2 mouse cellular contexts compared by ENCODE assay signal in the genomic region with DNA sequence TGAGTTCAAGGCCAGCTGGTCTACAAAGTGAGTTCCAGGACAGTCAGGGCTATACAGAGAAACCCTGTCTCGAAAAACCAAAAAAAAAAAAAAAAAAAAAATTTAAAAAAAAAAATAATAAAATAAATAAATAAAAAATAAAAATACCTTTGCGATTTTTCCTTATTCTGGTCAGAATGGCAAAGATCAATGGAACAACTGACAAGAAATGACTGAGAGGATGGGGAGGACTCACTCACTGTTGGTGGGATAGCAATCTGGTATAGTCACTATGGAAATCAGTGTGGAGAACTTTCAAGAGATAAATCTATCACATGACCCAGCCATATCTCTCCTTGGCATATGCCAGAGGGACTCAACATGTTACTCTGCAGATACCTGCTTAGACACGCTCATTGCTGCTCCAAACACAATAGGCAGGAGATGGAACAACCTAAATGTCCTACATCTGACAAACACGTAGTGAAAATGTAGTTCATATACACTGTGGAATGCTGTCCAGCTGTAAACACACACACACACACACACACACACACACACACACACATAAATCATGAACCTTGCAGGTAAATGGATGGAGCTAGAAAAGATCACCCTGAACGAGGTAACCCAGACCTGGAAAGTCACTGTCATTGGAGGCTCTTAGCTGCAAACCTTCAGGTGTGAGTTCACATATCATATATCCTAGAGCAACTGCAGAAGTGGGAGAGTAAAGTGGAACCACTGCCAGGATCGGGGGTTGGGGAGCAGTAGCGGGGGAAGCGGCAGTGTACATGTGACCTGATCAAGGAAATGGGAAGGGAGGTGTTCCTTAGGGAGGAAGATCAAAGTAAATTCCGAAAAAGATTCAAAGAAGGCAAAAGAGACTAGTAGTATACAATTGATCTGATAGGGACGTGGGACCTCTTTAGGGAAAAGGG.
TF ChIP-seq lines count a peak whose summit lies in the region.

No protein-coding gene starts in this region.

TF ChIP-seq in ES-E14, 5 proteins besides CTCF, POLR2A, EP300 and RAD21:
- TF ChIP-seq ZC3H11A (IDR thresholded peaks at IDR 0.05; ENCODE audit: borderline replicate concordance, low read depth, low read length), result no peak
- TF ChIP-seq ZNF384 (IDR thresholded peaks at IDR 0.05; ENCODE audit: low read depth, low read length), result peak; percentile 51
- no peak for TF ChIP-seq HCFC1 (IDR thresholded peaks at IDR 0.05; ENCODE audit: borderline replicate concordance, insufficient read depth, low read length)
- TF ChIP-seq CHD2 (IDR thresholded peaks at IDR 0.05; ENCODE audit: low read depth, low read length), result no peak

TF ChIP-seq in MEL, 35 proteins besides CTCF, POLR2A, EP300 and RAD21:
- TF ChIP-seq USF1 (IDR thresholded peaks at IDR 0.05; ENCODE audit: low read depth, low read length) (peak; percentile 90), MAZ (IDR thresholded peaks at IDR 0.05; ENCODE audit: low read depth, low read length) (0 out of 2 replicates have a peak, but pooled peaks have one; percentile 1), JUND (IDR thresholded peaks at IDR 0.05; ENCODE audit: low read depth, low read length) (no peak), ZC3H11A (IDR thresholded peaks at IDR 0.05; ENCODE audit: low read depth, low read length) (no peak), GABPA (IDR thresholded peaks at IDR 0.05; ENCODE audit: low read depth, low read length) (no peak), ZNF384 (IDR thresholded peaks at IDR 0.05; ENCODE audit: low read depth, low read length) (peak; percentile 68), MYC (IDR thresholded peaks at IDR 0.05; ENCODE audit: low read depth, low read length) (no peak), TCF12 (IDR thresholded peaks at IDR 0.05; ENCODE audit: low read depth, low read length) (peak; percentile 83), BHLHE40 (IDR thresholded peaks at IDR 0.05; ENCODE audit: borderline replicate concordance, low read depth, low read length) (peak; percentile 83; the same call in 1 of the 2 replicates), MYB (IDR thresholded peaks at IDR 0.05; ENCODE audit: low read depth, low read length) (no peak), ELF1 (IDR thresholded peaks at IDR 0.05; ENCODE audit: low read depth, low read length) (no peak), CHD2 (IDR thresholded peaks at IDR 0.05; ENCODE audit: low read length) (no peak), GATA1 (IDR thresholded peaks at IDR 0.05; ENCODE audit: low read depth, low read length) (peak; percentile 79), TAL1 (IDR thresholded peaks at IDR 0.05; ENCODE audit: low read length) (peak; percentile 86), E2F4 (IDR thresholded peaks at IDR 0.05; ENCODE audit: borderline replicate concordance, low read depth, low read length) (no peak), POLR2AphosphoS2 (IDR thresholded peaks at IDR 0.05; ENCODE audit: low read length) (no peak), ETS1 (IDR thresholded peaks at IDR 0.05; ENCODE audit: low read depth, low read length) (0 out of 2 replicates have a peak, but pooled peaks have one; percentile 33), SIN3A (IDR thresholded peaks at IDR 0.05; ENCODE audit: low read length) (no peak), MXI1 (IDR thresholded peaks at IDR 0.05; ENCODE audit: low read depth, low read length) (no peak; the same call in 1 of the 2 replicates), RCOR1 (IDR thresholded peaks at IDR 0.05; ENCODE audit: low read depth, low read length) (peak; percentile 97)
TF ChIP-seq in MEL: peak in this region for 9.
